Mouse (Mus musculus) intestine, embryonic 14.5 days (tissue): ENCODE measurements around the gene Dhcr7. TPM values are rescaled to one million over a fixed set of nuclear protein-coding genes. Genes with fewer than 3 reads are reported as not detected.

Experiments used
- ATAC-seq: fragments of 200-750 bp; cut with Nextera tagmentation; replicated peaks from 2 replicates; pipeline ENCODE4 v1.8.0; 2017; ENCODE audit warnings: low read depth, moderate number of reproducible peaks, moderate TSS enrichment, moderate library complexity; ENCODE audit not compliant: low FRiP score, low TSS enrichment
- DNase-seq: peaks from one replicate; pipeline ENCODE4 v3.0.0-alpha.2; 2018; ENCODE audit warnings: low spot score
- H3K27ac ChIP-seq: fragments of 300-500 bp; sonication (generic); 2 replicates; pipeline ENCODE4 v1.5.1; 2014; ENCODE audit warnings: low read depth, mild to moderate bottlenecking, control low read depth
- H3K27me3 ChIP-seq: fragments of 300-500 bp; sonication (generic); replicated peaks from 2 replicates; pipeline ENCODE4 v1.6.1; 2014; ENCODE audit warnings: low read length, control low read depth; ENCODE audit not compliant: control insufficient read depth, insufficient read depth
- H3K36me3 ChIP-seq: fragments of 300-500 bp; sonication (generic); 2 replicates; pipeline ENCODE4 v1.6.1; 2014; ENCODE audit warnings: low read length, control low read depth; ENCODE audit not compliant: control insufficient read depth, insufficient read depth
- H3K4me1 ChIP-seq: fragments of 300-500 bp; sonication (generic); replicated peaks from 2 replicates; pipeline ENCODE4 v1.6.1; 2014; ENCODE audit warnings: low read length, control low read depth, mixed read lengths; ENCODE audit not compliant: control insufficient read depth, insufficient read depth
- H3K4me2 ChIP-seq: fragments of 300-500 bp; sonication (generic); 2 replicates; pipeline ENCODE4 v1.6.1; 2014; ENCODE audit warnings: low read length
- H3K4me3 ChIP-seq: fragments of 300-500 bp; sonication (generic); 2 replicates; pipeline ENCODE4 v1.5.1; 2014; ENCODE audit warnings: low read depth, low read length, control low read depth, mixed read lengths
- H3K9ac ChIP-seq: fragments of 300-500 bp; sonication (generic); 2 replicates; pipeline ENCODE4 v1.6.1; 2014; ENCODE audit warnings: mild to moderate bottlenecking, low read length
- H3K9me3 ChIP-seq: fragments of 300-500 bp; sonication (generic); 2 replicates; pipeline ENCODE4 v1.6.1; 2016; ENCODE audit warnings: low read length, control low read depth; ENCODE audit not compliant: control insufficient read depth
- WGBS: fragments of 180-500 bp; shearing (Covaris S2); extraction: QIAGEN DNeasy Blood & Tissue Kit; methylation state at CpG from one replicate; pipeline ENCODE4 v1.1.7; 2014; 5-methylcytosine and 5-hydroxymethylcytosine counted together
- polyA plus RNA-seq: library from polyadenylated mRNA; unstranded; fragments of >200 nt; fragmentation: Nextera tagmentation; extraction: Ambion mirVana; gene quantifications from 2 replicates; pipeline ENCODE4 v1.2.1, GENCODE M21; 2014

The Dhcr7 gene
- polyA plus RNA-seq, 1 experiment from 2014 or later = 84.3 TPM

GRCm38 (mm10) chr7:143840121-143840520, 17.2 kb downstream of the Dhcr7 start:
- WGBS = 90% methylated on average over 5 of the region's 5 CpGs
- no peaks in the 10 kb centered on the region for H3K9me3 ChIP-seq

GRCm38 (mm10) chr7:143841301-143841700, 18.4 kb downstream of the Dhcr7 start:
- Histone ChIP-seq H3K9me3 (no peaks in the 10 kb centered on the region), H3K36me3 (peaks cover 98% of the 10 kb centered on the region), H3K27me3 (no peaks in the 10 kb centered on the region), H3K4me2 (no peak overlapping the region), H3K4me3 (no peak overlapping the region), H3K27ac (no peak overlapping the region), H3K9ac (no peak overlapping the region), H3K4me1 (no peaks in the 10 kb centered on the region)
- DNase-seq = no peak
- ATAC-seq = no peak
- 98% methylated on average over 8 of the region's 8 CpGs for WGBS

More at GRCm38 (mm10) chr7:143840121-143840520, 17.2 kb downstream of the Dhcr7 start:
- H3K36me3 ChIP-seq = peaks cover 86% of the 10 kb centered on the region
- no peak overlapping the region for H3K4me2 ChIP-seq
- no peak overlapping the region for H3K4me3 ChIP-seq
- H3K27me3 ChIP-seq = no peaks in the 10 kb centered on the region
- no peak overlapping the region for H3K9ac ChIP-seq
- ATAC-seq = no peak
- H3K27ac ChIP-seq = no peak overlapping the region
- 0 out of 2 replicates have a peak, but pooled peaks cover 3% of the 10 kb centered on the region for H3K4me1 ChIP-seq
- no peak for DNase-seq

GRCm38 (mm10) chr7:143848127-143848767, 25.3 kb downstream of the Dhcr7 start:
- Histone ChIP-seq H3K27me3 (no peaks in the 10 kb centered on the region), H3K9me3 (no peaks in the 10 kb centered on the region), H3K27ac (no peak overlapping the region), H3K9ac (no peak overlapping the region), H3K4me1 (no peaks in the 10 kb centered on the region), H3K4me3 (no peak overlapping the region), H3K36me3 (peaks cover 54% of the 10 kb centered on the region), H3K4me2 (no peak overlapping the region)
- ATAC-seq (no peak), DNase-seq (no peak)
- 90% methylated on average over 5 of the region's 5 CpGs for WGBS

- H3K36me3 ChIP-seq = peaks cover 47% of the 10 kb centered on the region
- no peaks in the 10 kb centered on the region for H3K4me1 ChIP-seq
- no peak overlapping the region for H3K4me3 ChIP-seq
- WGBS = 84% methylated on average over 6 of the region's 8 CpGs
- DNase-seq = no peak
- no peak for ATAC-seq
- H3K9ac ChIP-seq = no peak overlapping the region
- no peak overlapping the region for H3K27ac ChIP-seq
- no peak overlapping the region for H3K4me2 ChIP-seq
- H3K9me3 ChIP-seq = no peaks in the 10 kb centered on the region
- H3K27me3 ChIP-seq = no peaks in the 10 kb centered on the region
These were observed 26.0 kb downstream of the Dhcr7 start for GRCm38 (mm10) chr7:143848768-143849482.

GRCm38 (mm10) chr7:143866538-143866937, 43.6 kb downstream of the Dhcr7 start, which contains the start of gene Gm498:
TSS of gene Gm498 (plus strand) at chr7:143866838.
- Histone ChIP-seq H3K4me3 (no peak within 1 kb of the TSS), H3K4me2 (no peak within 1 kb of the TSS), H3K9ac (no peak within 1 kb of the TSS), H3K36me3 (no peaks in the 10 kb centered on the region), H3K9me3 (no peaks in the 10 kb centered on the region), H3K4me1 (no peaks in the 10 kb centered on the region), H3K27ac (no peak within 1 kb of the TSS), H3K27me3 (no peaks in the 10 kb centered on the region)
- ATAC-seq = no peak
- WGBS = 83% methylated on average over 2 of the region's 2 CpGs
- no peak for DNase-seq

- Histone ChIP-seq H3K4me3 (no peak overlapping the region), H3K4me2 (no peak overlapping the region), H3K9me3 (no peaks in the 10 kb centered on the region), H3K4me1 (no peaks in the 10 kb centered on the region), H3K27me3 (no peaks in the 10 kb centered on the region), H3K27ac (no peak overlapping the region), H3K36me3 (no peaks in the 10 kb centered on the region), H3K9ac (no peak overlapping the region)
- WGBS = 82% methylated on average over 4 of the region's 4 CpGs
- ATAC-seq (no peak), DNase-seq (no peak)
These were observed 45.9 kb downstream of the Dhcr7 start for GRCm38 (mm10) chr7:143868874-143869273.

- no peak overlapping the region for H3K27ac ChIP-seq
- H3K27me3 ChIP-seq = no peaks in the 10 kb centered on the region
- DNase-seq (no peak), ATAC-seq (no peak)
- H3K9me3 ChIP-seq = no peaks in the 10 kb centered on the region
- H3K4me3 ChIP-seq = no peak overlapping the region
- WGBS = 82% methylated on average over 6 of the region's 6 CpGs
- H3K4me1 ChIP-seq = no peaks in the 10 kb centered on the region
- no peak overlapping the region for H3K4me2 ChIP-seq
- no peaks in the 10 kb centered on the region for H3K36me3 ChIP-seq
- no peak overlapping the region for H3K9ac ChIP-seq
These were observed 60.8 kb downstream of the Dhcr7 start for GRCm38 (mm10) chr7:143883717-143884116.

- WGBS = 83% methylated on average over 2 of the region's 2 CpGs
- H3K4me3 ChIP-seq = no peak overlapping the region
- ATAC-seq (no peak), DNase-seq (no peak)
- H3K9me3 ChIP-seq = no peaks in the 10 kb centered on the region
- H3K9ac ChIP-seq = no peak overlapping the region
- no peak overlapping the region for H3K27ac ChIP-seq
- H3K36me3 ChIP-seq = no peaks in the 10 kb centered on the region
- no peak overlapping the region for H3K4me2 ChIP-seq
- no peaks in the 10 kb centered on the region for H3K27me3 ChIP-seq
- no peaks in the 10 kb centered on the region for H3K4me1 ChIP-seq
These were observed 68.2 kb downstream of the Dhcr7 start for GRCm38 (mm10) chr7:143891146-143891545.

GRCm38 (mm10) chr7:143892361-143892760, 69.4 kb downstream of the Dhcr7 start:
- Histone ChIP-seq H3K27me3 (no peaks in the 10 kb centered on the region), H3K4me3 (no peak overlapping the region), H3K36me3 (no peaks in the 10 kb centered on the region), H3K9me3 (no peaks in the 10 kb centered on the region), H3K4me1 (no peaks in the 10 kb centered on the region), H3K9ac (no peak overlapping the region), H3K4me2 (no peak overlapping the region), H3K27ac (no peak overlapping the region)
- ATAC-seq = no peak
- no peak for DNase-seq
- WGBS = 74% methylated on average over 2 of the region's 2 CpGs
